Mouse (Mus musculus) frontal cortex, postnatal 25 days (tissue): Measurements from ENCODE around the gene Mbip.

Source experiments
- DNase-seq, 2 experiments: peaks; one replicate each; pipeline ENCODE4 v3.0.0; 2022; ENCODE audit warnings: low spot score in 2 of 2

Mbip gene

DNA sequence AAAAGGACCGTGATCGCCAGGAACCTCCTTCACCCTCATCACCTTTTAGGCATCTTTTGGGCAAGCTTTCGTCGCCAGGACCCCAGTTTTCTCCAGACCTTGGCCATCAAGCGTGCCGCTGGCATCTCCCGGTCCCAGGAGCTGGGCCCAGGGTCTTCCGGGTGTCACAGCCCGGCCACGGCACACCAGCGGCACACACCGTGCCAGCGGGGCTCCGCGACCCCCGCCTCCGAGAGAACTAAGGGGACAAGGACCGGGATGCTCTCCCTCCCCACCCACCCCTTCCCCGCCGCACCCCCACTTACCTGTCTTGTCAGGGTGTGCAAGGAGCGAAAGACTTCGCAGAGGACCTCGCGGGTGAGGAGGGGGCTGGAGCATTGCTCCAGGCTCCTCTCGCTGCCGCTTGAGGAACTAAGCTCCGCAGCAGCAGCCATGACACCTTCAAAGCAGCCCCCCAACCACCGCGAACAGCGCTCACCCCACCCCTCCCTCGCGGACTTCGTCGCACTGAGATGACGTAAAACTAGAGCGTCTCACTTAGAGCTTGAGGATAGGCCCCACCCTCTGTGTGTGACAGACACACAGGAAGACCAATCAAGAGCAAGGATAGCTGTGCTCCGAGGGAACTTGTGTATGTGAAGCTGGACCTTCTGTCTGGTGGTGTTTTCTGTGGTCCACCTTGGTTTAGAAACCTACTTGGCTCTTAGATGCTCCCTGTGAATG, at the start of gene Mbip:
Gene Mbip, minus strand, starts transcription at position 528 of the 723 bp plus-strand sequence.
- DNase-seq, result peak; percentile 99

DNA sequence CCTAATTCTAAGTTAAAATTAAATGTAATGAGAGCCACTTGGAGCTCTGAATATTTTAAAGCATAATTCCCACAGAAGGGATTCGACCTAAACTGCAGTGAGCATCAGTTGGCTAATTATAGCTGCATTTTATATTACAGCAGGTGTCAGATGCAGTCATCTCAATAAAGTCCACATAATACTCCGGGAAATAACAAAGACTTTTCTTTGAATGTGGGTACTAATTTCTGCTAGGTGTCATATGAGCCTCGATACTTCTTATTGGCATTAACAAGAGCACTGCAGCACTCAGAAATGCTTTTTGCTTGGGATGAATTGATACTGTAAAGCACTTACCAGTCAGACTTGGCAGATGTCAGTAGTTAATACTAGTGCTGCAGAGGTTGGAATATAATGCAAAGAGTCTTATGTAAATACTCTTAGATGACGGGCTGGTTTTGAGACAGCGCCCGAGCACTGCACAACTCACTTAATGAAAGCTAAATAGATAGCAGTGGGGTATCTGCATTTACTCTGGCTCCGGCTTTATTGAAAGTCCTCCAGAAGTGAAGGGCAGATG, 42.0 kb upstream of the Mbip start:
- no peak for DNase-seq

DNA sequence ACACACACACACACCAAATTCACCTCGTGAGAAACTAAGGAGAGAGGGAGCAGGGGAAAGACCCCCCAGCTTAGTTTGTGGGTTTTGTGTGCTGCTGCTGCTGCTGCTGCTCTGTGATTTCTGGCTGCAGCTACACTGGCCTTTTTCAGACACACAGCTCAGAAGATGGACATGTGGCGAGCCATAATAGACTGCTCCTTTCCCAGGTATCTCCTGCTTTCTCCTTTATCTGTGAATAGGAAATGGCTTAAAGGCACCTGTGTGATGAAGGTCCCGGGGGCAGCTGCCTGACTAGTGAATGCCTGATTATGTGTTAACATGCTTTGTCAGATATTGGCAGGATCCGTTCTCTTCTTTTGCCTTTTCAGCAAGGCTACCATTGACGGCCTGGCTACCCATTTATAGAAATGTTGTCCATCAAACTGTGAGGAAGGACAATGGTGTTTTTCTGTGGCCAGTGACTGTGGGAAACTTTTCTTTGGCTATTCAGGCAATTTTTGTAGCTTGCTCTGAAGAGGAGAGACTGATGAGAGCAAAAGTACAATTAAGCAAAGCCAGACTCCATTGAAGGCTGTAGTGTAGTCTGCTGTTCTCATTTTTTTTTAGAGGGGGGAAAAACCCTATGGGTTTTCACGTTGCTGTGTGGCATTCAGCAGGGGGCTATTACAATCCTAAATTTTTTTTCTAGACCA, 41.4 kb upstream of the Mbip start:
- no peak for DNase-seq

DNA sequence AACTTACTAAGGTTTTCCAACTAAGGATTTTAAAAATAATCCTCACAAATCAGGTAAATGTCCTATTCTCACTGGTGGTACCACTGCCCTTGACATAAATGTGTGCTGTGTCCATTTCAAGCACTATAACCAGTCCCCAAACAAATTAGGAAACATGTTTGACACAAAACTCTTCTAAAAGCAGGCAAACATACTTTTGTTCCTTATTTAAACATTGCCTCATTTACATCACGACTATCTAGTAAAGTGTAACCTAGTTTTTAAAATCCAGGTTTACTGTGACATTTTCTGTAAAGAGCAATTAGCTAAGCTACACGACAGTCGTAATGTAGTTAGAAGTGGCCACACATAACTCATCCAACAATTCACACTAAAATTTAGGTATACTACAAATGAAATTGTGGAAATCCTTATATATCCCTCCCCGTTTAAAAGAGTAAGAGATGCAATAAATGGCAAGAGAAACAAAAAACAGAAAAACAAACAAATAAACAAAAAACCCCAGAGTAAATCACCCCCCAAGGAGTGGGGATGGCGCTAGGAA, 851 bp downstream of the Mbip start:
- no peak for DNase-seq

DNA sequence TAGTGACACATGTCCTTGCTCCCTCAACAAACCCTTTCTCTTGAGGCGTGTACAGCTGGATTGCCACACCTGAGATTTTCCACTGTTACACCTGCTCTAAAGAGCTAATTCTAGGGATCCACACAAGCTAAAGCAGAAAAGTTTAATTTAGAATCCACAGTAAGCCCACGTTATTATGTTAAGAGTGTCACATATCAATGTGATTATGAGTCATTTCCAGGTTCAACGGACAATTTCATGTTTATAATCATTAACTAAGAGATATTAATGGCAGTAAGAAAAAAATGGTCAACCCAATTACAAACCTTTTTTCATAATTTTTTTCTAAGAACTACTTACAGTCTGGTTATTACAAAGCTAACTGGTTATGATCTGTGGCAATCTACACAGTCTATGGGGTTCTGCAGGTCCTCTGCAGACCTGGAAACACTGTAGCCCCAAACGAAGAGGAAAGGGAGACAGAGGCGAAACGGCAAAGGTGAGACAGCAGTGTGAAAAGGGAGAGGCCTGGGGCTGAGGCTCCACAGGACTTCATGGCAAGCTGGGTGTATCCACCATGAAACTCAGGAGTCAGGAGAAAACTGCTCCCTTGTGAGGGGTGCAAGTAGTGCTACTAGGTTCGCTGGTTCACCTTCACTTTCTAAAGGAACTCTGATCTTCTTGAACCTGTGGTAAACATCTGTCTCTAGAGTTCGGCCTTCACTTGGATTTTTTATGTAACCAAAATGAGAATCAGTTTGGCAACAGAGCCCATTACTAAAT, 6.2 kb downstream of the Mbip start:
- DNase-seq, result no peak

DNA sequence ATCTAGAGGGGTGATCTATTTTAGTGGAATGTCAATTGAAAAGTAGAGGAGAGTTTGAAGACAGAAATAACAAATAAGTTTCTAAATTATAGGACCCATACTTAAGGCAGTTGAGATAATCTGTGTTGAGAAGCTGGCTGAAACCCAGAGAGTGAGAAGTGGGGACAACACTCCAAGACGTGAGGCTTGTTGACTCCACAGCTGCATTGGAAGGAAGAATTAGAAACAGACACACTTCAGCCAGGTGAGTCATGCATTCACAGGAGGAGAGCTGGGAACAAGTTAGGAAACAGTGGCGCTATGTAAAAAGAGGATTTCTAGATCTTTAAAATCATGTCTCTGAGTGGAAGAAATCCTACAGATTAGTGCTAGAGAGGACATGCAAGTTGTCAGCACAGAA, 12.2 kb downstream of the Mbip start:
- DNase-seq, result no peak

DNA sequence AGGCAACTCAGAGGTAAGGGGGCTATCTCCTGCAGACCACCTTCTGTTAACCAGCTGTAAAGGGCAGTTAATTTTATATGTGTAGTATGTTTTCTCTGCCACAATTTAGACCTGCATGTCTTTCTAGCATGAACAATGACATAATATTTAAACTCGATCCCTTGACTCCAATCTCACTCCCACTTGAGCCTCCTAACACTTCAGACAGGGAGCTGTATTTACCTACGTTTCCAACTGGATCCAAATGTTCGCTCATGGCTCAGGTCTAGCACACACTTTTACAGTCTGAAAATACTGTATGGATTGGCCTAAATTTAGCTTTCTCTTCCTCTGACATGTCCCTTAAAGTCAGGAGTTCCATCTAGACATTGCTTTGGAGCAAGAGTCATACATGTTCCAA, 13.2 kb downstream of the Mbip start:
- DNase-seq, result no peak

DNA sequence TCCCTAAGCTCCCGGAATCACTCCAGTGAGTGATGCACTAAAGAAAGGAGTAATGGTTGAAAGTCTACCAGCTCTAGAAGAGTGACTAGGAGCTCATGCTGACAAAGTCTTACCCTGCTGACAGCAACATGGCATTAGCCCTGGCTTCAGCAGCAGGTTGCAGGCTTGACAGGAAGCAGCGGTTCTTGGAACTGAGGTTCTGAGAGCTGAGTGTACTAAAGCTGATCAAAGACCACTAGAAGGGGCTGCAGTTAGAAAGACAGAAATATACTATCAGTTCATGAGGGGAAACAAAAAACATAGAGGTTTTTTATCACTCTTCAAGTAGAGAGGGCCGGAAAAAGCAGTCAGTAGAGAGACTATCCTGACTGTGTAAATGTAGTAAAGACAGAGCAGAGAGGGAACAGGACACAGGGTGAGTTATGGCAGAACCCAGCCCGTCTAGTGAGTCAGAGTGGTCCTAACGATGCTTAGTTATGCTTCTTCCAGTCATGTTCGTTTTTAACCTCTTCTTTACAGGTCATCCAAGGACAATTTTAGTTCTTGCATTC, 18.2 kb downstream of the Mbip start:
- no peak for DNase-seq

DNA sequence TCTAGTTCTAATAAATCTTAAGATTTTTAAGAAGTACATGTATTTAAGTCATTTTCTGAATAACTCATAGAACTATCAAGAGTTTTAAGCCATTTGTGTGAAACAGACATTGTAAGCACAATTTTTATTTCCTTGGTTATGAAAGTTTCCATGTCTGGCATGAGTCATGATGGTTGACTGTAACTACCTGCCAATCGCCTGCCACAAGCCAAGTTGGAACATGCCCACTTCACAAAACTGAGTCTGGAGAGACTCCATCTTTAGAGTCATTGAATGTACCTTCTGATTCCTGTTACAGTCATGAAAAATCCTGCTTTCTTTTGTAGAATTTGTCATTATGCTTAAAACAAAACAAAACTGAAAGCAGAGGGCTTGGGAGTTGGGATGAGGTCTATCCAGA, 19.8 kb downstream of the Mbip start:
- no peak for DNase-seq

DNA sequence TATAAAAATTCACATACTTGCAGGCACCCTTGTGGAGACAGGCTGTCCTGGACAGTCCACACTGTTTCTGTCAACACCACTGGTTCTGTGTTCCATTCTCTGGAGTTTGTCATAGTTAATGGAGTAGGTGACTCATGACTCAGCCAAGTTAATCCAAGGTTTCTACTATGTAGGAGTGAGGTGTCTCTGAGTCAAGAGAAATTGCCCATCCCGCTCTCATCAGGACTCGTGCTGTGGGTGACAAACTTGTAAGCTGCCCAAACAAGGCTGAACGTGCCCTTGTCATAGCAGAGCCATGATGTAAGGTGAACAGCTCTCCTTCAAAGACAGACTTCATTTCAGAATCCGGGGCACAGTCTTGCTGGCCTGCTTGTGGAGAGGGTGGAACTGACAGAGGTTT, 26.8 kb downstream of the Mbip start:
- DNase-seq, result no peak

DNA sequence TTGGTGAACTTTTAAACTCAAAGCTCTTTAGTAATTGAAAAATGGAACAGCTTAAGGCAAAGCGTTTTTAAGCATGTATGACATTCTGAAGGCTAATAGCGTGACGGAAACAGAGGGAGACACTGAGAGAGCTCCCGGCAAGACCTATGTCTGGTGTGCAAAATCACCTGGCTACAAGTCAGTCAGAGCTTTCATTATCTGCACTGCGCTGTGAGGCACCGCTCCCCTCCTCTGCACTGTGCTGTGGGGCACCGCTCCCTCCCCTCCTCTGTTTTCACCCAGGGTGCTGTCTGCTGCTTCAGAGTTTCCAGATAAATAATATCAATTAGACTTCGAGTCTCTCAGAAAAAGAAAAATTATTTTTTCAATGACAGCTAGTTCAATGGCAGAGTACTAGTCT, 27.6 kb downstream of the Mbip start:
- no peak for DNase-seq

DNA sequence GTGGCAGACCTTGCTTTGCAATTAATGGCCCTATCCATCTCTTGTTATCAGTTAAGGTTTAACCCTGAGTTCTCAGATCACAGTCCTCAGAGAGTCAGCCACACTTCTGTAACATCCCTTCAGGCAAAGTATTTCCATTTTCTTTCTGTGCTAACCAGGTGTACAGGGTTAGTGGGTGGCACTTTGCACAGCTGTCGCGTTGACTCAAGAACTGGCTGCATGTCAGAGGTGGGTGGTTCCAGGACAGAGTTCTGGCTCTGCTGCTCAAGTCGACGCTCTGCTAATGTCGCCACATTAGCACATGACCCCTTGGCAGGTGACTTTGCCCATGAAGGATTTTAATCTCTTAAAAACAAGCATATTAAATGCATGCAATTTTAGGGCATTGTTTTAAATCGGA, 39.9 kb downstream of the Mbip start:
- no peak for DNase-seq

DNA sequence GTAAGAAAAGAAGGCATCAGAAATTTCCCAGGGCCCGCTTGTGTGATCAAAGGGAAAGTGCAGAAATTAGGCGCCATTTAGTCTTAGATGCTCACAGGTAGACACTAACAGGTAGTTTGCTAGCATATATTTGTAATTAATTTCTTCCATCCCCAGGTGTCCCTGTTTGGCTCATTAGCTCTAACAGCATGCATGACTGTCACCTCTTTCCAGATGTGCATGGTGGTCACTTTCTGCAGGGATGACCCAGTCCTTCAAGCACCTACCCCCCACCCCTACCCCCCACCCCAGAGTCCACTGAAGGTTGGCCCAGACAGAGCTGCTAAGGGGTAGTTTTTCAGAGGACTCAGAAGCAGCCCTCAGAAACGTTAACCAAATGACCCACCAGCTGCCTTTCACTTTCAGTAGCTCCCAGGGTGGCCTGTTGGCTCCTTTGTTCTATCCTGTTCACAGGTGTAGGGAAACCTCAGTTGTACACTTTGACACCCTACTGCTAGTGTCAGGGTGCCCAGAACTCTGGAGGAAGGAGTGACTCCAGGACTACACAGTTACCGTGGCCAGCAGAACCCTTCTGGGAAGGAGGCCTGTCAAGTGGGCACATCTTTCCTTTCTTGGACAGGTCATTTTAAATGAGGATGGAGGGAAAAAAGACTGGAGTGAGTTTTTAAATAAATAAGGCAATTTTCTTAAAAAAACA, 43.2 kb downstream of the Mbip start:
- no peak for DNase-seq

DNA sequence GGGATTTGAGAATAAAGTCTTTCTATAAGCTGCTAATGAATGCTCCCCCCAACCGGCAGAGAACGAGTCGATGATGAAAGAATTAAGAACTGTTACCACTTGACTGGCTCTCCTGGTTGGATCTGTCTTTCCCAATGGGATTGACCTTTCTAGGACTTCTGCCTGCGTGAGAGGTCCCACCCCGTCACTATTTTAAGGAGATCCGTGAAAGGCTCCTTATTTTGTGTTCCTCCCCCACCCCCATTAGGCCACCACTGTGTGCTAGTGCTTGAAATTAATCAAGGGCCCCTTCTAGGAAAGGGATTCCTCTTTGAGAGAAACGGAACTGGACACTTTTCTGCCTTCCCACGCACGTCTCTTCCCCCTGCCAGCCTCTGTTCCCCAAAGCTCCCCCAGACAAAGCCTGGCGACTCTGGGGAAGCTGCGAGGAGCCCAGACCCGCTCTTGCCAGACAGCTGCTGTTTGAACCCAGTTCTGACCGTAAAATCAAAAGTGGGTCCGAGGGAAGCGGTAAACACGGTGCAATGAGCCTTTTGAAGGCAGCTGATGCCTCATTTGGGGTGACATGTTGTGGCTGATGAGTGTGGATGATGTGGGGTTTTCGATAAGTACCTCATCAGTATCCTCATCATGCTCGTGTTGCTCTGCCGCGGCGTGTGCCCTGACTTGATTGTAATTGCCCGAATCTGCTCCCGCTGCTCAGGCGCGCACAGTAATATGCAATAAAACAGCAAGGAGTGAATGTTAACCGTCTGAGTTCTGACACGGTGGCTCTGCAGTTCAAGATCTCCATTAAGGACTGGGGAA, 44.0 kb downstream of the Mbip start:
- DNase-seq, result no peak

DNA sequence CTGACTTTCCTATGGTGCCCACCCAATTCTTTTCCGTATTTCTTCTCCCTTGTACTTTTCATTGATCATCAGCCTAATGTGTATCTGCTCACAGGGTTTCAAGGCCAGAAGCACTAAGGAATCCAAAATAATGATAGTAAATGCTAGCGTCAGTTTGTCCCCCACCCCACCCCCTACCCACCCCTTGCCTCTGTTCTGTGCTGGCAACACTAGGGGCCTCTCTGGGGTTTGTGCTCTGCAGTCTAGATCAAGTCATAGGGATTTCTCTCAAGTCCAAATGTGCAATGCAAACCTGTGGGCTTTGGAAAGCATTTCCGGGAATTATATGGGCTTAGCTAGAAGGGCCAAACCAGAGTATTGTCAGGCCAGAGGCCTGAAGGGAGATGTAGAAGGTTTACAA, 46.1 kb downstream of the Mbip start:
- DNase-seq, result no peak

DNA sequence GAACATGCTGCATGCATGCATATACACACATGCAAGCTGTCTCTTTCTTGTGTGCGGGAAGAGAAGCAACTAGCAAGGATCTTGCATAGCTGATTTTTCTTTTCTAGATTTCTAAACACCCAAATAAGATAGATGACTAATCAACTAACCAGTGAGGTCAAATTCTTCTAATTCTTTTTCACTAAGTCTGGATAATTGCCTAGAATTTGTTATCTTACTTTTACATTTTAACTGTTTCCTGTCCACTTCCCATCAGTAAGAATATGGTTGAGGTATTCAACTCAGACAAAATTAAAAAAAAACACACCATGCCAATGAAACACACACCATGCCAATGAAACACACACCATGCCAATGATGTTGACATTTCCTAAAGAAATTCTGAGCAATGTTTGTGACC, 46.8 kb downstream of the Mbip start:
- no peak for DNase-seq

DNA sequence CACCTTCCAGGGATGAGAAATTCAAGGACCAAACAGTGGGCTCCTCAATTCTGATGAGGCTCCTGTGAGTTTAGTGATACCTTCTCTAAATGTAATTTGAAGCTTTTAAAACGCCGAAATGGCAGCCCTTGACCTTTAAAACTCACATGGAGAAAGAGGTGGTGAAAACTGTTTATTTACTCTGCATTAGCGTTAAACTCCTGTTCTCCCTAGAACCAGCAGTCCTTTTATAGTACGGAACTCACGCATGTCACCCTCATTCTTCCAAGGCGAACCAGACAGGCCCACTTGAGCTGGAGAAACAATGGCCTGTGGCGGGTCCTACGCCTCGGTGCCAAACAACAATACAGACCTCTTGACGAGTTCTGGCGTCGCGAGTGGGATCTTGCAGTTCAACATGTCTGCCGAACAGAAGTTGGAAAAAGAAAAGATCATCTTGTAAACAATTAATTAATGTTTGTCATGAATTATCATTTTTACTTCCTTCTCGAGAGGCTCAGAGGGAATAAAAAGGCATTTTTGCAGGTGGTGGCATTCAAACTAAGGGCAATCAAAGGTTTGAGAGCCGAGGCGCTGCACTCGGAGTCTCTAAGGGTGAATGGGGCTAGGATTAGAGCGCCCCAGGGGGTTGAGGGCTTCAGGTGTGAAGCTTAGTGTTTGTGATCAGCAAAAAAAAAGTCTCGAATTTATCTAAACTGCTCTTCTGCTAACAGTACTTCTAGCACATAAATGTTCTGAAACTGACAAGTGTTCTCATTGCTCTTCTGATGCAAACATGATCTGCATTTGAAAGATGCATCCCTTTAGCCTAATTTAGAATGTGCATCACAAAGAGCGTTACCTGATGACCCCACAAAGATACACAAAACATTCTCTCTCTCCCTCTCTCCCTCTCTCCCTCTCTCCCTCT, 47.5 kb downstream of the Mbip start:
- no peak for DNase-seq

DNA sequence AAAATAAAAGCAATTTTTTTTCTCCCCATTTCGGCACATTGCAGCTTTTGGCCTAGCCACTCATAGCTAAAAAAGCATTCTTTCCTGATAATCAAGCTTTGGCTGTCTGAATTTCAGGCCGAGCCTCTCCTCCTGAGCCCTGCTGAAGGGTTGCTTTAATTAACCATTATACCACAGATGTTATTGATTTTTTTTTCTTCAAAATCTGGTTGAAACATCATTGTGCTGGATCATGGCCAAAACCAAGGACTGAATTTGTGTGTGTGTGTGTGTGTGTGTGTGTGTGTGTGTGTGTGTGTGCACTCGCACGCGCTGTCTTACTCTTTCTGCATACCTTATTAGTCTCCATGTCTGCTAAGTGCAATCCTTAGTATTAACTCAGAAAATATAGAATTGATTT, 48.6 kb downstream of the Mbip start:
- no peak for DNase-seq

DNA sequence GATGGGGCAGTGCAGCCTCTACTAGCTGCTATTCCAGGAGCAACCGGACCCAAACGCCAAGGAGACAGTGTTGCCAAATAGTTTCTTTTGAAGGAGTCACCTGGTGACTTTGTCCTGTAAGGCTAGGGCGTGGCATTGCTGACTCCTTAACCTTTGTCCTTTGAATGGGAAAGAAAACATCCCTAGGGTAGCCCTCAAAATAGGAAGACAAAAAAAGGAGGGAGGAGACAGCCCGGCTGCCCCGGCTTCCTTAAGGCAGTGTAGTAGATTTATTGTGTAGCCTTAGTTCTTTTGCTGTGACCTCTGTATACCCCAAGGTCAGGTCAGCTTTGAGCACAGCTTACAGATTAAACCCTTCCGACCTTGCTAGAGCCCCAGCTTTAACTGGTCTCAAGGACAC, 49.2 kb downstream of the Mbip start:
- no peak for DNase-seq

DNA sequence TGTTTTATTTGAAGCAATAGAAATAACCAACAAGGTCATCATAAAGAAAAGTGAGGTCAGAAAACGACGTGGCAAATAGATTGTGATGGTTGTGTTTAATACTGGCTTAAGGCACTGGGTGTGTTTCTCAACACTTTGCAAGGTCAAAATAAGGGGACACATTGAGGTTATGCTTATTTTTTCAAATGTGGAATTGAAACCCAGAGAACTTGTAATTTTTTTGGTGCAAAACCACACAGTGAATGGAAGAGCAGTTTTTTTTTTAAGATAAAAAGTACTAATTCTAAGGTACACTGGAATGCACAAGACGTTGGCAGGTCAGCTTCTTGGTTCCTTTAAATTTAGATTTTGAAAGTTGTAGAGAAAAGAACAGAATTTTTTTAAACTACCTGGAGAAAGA, 50.5 kb downstream of the Mbip start:
- no peak for DNase-seq
